Mouse (Mus musculus): ENCODE results near the gene BC017158.

DNA sequence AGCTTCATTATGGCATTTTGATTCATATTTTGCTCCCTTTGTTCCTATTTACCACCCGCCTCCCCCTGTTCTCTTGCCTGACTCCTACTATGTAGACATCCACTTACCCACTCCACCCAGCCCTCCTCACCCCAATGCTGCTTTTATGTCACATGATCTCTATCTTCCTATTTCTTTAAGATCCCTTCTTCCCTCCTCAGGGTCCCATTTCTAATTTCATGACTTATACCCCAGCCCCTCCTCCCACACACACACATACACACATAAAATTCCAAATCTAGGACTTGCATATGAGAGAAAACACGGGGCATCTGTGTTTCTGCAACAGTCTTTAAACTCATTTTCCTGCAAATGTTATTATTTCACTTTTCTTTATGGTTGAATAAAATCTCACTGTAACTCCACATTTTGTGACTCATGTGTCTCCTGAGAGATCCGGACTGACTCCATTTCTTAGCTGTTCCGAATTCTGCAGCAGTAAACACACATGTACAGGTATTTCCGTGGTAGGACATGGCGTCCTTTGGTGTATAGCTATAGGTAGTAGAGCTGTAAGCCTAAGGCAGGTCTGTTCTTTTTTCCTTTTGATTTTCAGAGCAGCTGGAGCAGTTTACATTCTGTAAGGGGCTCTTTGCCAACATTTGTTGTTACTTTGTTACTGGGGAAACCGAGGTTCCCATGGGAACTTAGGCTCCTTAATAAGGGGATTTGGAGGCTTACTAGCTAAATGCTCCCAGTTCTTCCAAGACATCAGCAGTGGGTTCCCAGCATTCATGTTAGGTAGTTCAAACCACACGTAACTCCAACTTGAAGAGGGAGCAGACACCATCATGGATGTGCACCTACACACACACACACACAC lies 742 bp upstream of the BC017158 start:
- no peak for TF ChIP-seq CTCF (conservative IDR thresholded peaks at IDR 0.05; ENCODE audit: insufficient read depth, insufficient read length, low read depth, low read length)
- no peak for TF ChIP-seq POLR2A (IDR thresholded peaks at IDR 0.05; ENCODE audit: low read depth, low read length)

All from kidney, adult 2 months (tissue).